In genomic region chr2:118703913-118704730, GRCm38 (mm10) we compare ENCODE assay signal across 7 mouse cellular contexts. TPM values are rescaled to one million over a fixed set of nuclear protein-coding genes. Genes with fewer than 3 reads are reported as not detected.
DNase-seq lines count a peak whose midpoint lies in the region; ATAC-seq and TF ChIP-seq lines count a peak whose summit lies in the region.

Gene Ankrd63, minus strand, starts transcription at chr2:118703963.

- WGBS in forebrain, embryonic 10.5 days: under 1% methylated on average over 50 of the region's 50 CpGs
- WGBS in kidney, postnatal 0 days: 2% methylated on average over 50 of the region's 50 CpGs

- H3K9ac ChIP-seq in MEL (ENCODE audit: control insufficient read depth, low read depth, low read length, poor library complexity, severe bottlenecking): peak within 1 kb of the TSS; percentile 52
- H3K9ac ChIP-seq in kidney, postnatal 0 days (ENCODE audit: low read depth, low read length): no peak within 1 kb of the TSS; the same call in 1 of the 2 replicates

- DNase-seq in left cerebral cortex, adult 2 months (ENCODE audit: extremely low spot score in 1 of 2, low spot score in 2 of 2): peak; percentile 50 to 76
- DNase-seq in left cerebral cortex, adult 9 months (ENCODE audit: low spot score in 2 of 2): no peak
- DNase-seq in MEL (ENCODE audit: low read depth, low spot score): peak; percentile 51
- DNase-seq in forebrain, embryonic 10.5 days (ENCODE audit: extremely low spot score, low spot score): no peak
- no peak for DNase-seq in kidney, postnatal 0 days (ENCODE audit: low spot score)

- TF ChIP-seq EP300 in MEL (IDR thresholded peaks at IDR 0.05; ENCODE audit: low read depth in 1 of 2, low read length in 2 of 2): no peak

- no peak; the same call in 1 of the 2 replicates for TF ChIP-seq CTCF in left cerebral cortex, adult 2 months (IDR thresholded peaks at IDR 0.05)
- no peak for TF ChIP-seq CTCF in MEL (IDR thresholded peaks at IDR 0.05 in 2 of 3, conservative IDR thresholded peaks at IDR 0.05 in 1 of 3; ENCODE audit: control insufficient read depth in 1 of 3, insufficient read depth in 1 of 3, low read depth in 2 of 3, low read length in 3 of 3, poor library complexity in 1 of 3, severe bottlenecking in 1 of 3)
- TF ChIP-seq CTCF in kidney, postnatal 0 days (IDR thresholded peaks at IDR 0.05; ENCODE audit: low read depth): no peak

- H3K27ac ChIP-seq in left cerebral cortex, adult 2 months: peak within 1 kb of the TSS; percentile 82
- H3K27ac ChIP-seq in MEL (ENCODE audit: control insufficient read depth, low read depth, low read length): no peak within 1 kb of the TSS
- no peak within 1 kb of the TSS for H3K27ac ChIP-seq in forebrain, embryonic 10.5 days
- no peak within 1 kb of the TSS for H3K27ac ChIP-seq in kidney, postnatal 0 days

- intact Hi-C loops in left cerebral cortex, adult 2 months (cut with DNase I): no loop called here

- no peaks in the 10 kb centered on the region; the same call in 1 of the 2 replicates for H3K79me2 ChIP-seq in MEL (ENCODE audit: control insufficient read depth, insufficient read depth, low read length, poor library complexity)
- H3K79me2 ChIP-seq in myocyte (ENCODE audit: control insufficient read depth, insufficient read depth): no peaks in the 10 kb centered on the region

- peaks cover 0 to 14% of the 10 kb centered on the region in 2 experiments; a peak in 2 of 4 replicates for H3K4me1 ChIP-seq in MEL (ENCODE audit: control insufficient read depth in 1 of 2, insufficient read depth in 2 of 2, low read length in 2 of 2)
- H3K4me1 ChIP-seq in forebrain, embryonic 10.5 days: peaks cover 65% of the 10 kb centered on the region
- H3K4me1 ChIP-seq in kidney, postnatal 0 days (replicated peaks; ENCODE audit: insufficient read depth, low read length): peaks cover 17% of the 10 kb centered on the region

- peaks cover 0 to 7% of the 10 kb centered on the region in 2 experiments; a peak in 1 of 4 replicates for H3K27me3 ChIP-seq in MEL (ENCODE audit: control insufficient read depth in 1 of 2, insufficient read depth in 2 of 2, low read length in 2 of 2)
- peaks cover 100% of the 10 kb centered on the region for H3K27me3 ChIP-seq in forebrain, embryonic 10.5 days (ENCODE audit: poor library complexity, severe bottlenecking)
- peaks cover 64% of the 10 kb centered on the region for H3K27me3 ChIP-seq in kidney, postnatal 0 days (ENCODE audit: insufficient read depth, low read length)
- peaks cover 47% of the 10 kb centered on the region for H3K27me3 ChIP-seq in myocyte (ENCODE audit: control insufficient read depth, insufficient read depth, insufficient read length)

- TF ChIP-seq POLR2A in MEL (IDR thresholded peaks at IDR 0.05; ENCODE audit: control insufficient read depth in 1 of 2, insufficient read depth in 1 of 2, low read depth in 1 of 2, low read length in 2 of 2, poor library complexity in 1 of 2): no peak
- no peak for TF ChIP-seq POLR2A in myocyte (IDR thresholded peaks at IDR 0.05; ENCODE audit: insufficient read length, low read depth)

- peak within 1 kb of the TSS; percentile 63 for H3K4me2 ChIP-seq in kidney, postnatal 0 days (ENCODE audit: low read length)
- peak within 1 kb of the TSS; percentile 74 for H3K4me2 ChIP-seq in myocyte (ENCODE audit: low read depth)

- no peak for TF ChIP-seq RAD21 in MEL (IDR thresholded peaks at IDR 0.05; ENCODE audit: low read depth, low read length)

- no peaks in the 10 kb centered on the region for H3K9me3 ChIP-seq in MEL (replicated peaks; ENCODE audit: insufficient read depth, low read length)
- H3K9me3 ChIP-seq in forebrain, embryonic 10.5 days: no peaks in the 10 kb centered on the region
- no peaks in the 10 kb centered on the region for H3K9me3 ChIP-seq in kidney, postnatal 0 days (replicated peaks; ENCODE audit: low read length)

- H3K36me3 ChIP-seq in MEL (ENCODE audit: control insufficient read depth in 1 of 2, insufficient read depth in 2 of 2, low read length in 2 of 2) (peaks cover 0 to 2% of the 10 kb centered on the region in 2 experiments; a peak in 2 of 4 replicates), myocyte (ENCODE audit: control insufficient read depth, insufficient read depth) (no peaks in the 10 kb centered on the region)
- H3K36me3 ChIP-seq in forebrain, embryonic 10.5 days (replicated peaks): no peaks in the 10 kb centered on the region
- no peaks in the 10 kb centered on the region for H3K36me3 ChIP-seq in kidney, postnatal 0 days (ENCODE audit: insufficient read depth, low read length)

- ATAC-seq in kidney, postnatal 0 days (replicated peaks; ENCODE audit: low FRiP score, low read depth): no peak
- ATAC-seq in megakaryocyte progenitor cell, adult 5-6 weeks (replicated peaks; ENCODE audit: poor library complexity): no peak

- H3ac ChIP-seq in myocyte (ENCODE audit: control insufficient read depth, insufficient read length): no peak within 1 kb of the TSS

- H3K4me3 ChIP-seq in left cerebral cortex, adult 2 months: peak within 1 kb of the TSS; percentile 49
- H3K4me3 ChIP-seq in MEL (ENCODE audit: control insufficient read depth in 1 of 2, insufficient read depth in 1 of 2, low read depth in 2 of 2, low read length in 2 of 2) (peak within 1 kb of the TSS; percentile 56 to 59), myocyte (no peak within 1 kb of the TSS)
- H3K4me3 ChIP-seq in forebrain, embryonic 10.5 days: peak within 1 kb of the TSS; percentile 53
- peak within 1 kb of the TSS; percentile 45 for H3K4me3 ChIP-seq in kidney, postnatal 0 days (replicated peaks; ENCODE audit: low read depth, low read length)

TF ChIP-seq in MEL, 35 proteins besides CTCF, POLR2A, EP300 and RAD21:
- peak; percentile 23; the same call in 1 of the 2 replicates for TF ChIP-seq MXI1 (IDR thresholded peaks at IDR 0.05; ENCODE audit: low read depth, low read length)
- no peak for TF ChIP-seq SMC3 (IDR thresholded peaks at IDR 0.05; ENCODE audit: low read depth, low read length)
- no peak for TF ChIP-seq MYB (IDR thresholded peaks at IDR 0.05; ENCODE audit: low read depth, low read length)
- no peak for TF ChIP-seq KAT2A (conservative IDR thresholded peaks at IDR 0.05; ENCODE audit: low read depth, low read length)
- TF ChIP-seq USF1 (IDR thresholded peaks at IDR 0.05; ENCODE audit: low read depth, low read length): peak; percentile 58
- no peak for TF ChIP-seq TBP (IDR thresholded peaks at IDR 0.05; ENCODE audit: low read depth, low read length)
- no peak for TF ChIP-seq GATA1 (IDR thresholded peaks at IDR 0.05; ENCODE audit: low read depth, low read length)

TF ChIP-seq in myocyte, 11 proteins besides CTCF, POLR2A, EP300 and RAD21:
- no peak for TF ChIP-seq USF1 (IDR thresholded peaks at IDR 0.05; ENCODE audit: low read depth)
- no peak for TF ChIP-seq POLR2AphosphoS2 (IDR thresholded peaks at IDR 0.05; ENCODE audit: insufficient read length, low read depth)
- no peak for TF ChIP-seq MAX (IDR thresholded peaks at IDR 0.05; ENCODE audit: low read depth)
- no peak for TF ChIP-seq TCF3 (IDR thresholded peaks at IDR 0.05; ENCODE audit: insufficient read length, low read depth)
- no peak for TF ChIP-seq E2F4 (IDR thresholded peaks at IDR 0.05; ENCODE audit: insufficient read depth)
- no peak for TF ChIP-seq CEBPB (IDR thresholded peaks at IDR 0.05; ENCODE audit: insufficient read depth, poor library complexity, severe bottlenecking)
- no peak for TF ChIP-seq TCF12 (IDR thresholded peaks at IDR 0.05; ENCODE audit: insufficient read depth, poor library complexity, severe bottlenecking)
- no peak for TF ChIP-seq REST (IDR thresholded peaks at IDR 0.05; ENCODE audit: insufficient read depth, insufficient read length)
- TF ChIP-seq MYOD1 (IDR thresholded peaks at IDR 0.05; ENCODE audit: control insufficient read depth in 1 of 3, insufficient read length in 2 of 3, low read depth in 2 of 3): no peak
- TF ChIP-seq SRF (IDR thresholded peaks at IDR 0.05; ENCODE audit: control insufficient read depth, insufficient read length, low read depth): no peak
- no peak for TF ChIP-seq MYOG (IDR thresholded peaks at IDR 0.05; ENCODE audit: control insufficient read depth in 1 of 3, insufficient read depth in 1 of 3, insufficient read length in 2 of 3, low read depth in 2 of 3)

RNA-seq across cellular contexts. Expression of gene Ankrd63, which starts in this region (rescaled TPM):
- 10 to 100 TPM; 22.3 to 28.5 TPM for total RNA-seq in left cerebral cortex, adult 2 months (2021)
- total RNA-seq in MEL (2012; rRNA removed): 0.08 and 0.10 TPM in 2 replicates
- under 1 TPM in 1 of 2 experiments, not detected in 1; 0.53 TPM for polyA plus RNA-seq in MEL (2012; ENCODE audit: insufficient read depth in 1 of 2, insufficient read length in 2 of 2, low read depth in 1 of 2, low replicate concordance in 2 of 2, missing spikeins in 1 of 2)
- not detected in 2 replicates for polyA plus RNA-seq in forebrain, embryonic 10.5 days (2016; fragmentation: Nextera tagmentation; extraction: Ambion mirVana)
- 0.37 and 0.45 TPM in 2 replicates for polyA plus RNA-seq in kidney, postnatal 0 days (2015; fragmentation: Nextera tagmentation; extraction: Ambion mirVana)
- polyA plus RNA-seq in myocyte (2012; fragmentation: generic; extraction: Trizol): 0.01 TPM
- total RNA-seq in megakaryocyte progenitor cell, adult 5-6 weeks (2015): 0.61 and 0.89 TPM in 2 replicates
- total RNA-seq in megakaryocyte progenitor cell, adult 5-6 weeks (2017): 0.33 and 0.84 TPM in 2 replicates

Comparison
In these comparisons a context has a peak if more than half of its experiments do, and no peak if none do; other contexts are left out.
1. RNA of gene Ankrd63 (total RNA-seq): 22.3 to 28.5 TPM in left cerebral cortex, adult 2 months; 0.33 to 0.89 TPM in megakaryocyte progenitor cell, adult 5-6 weeks and 0.08 to 0.10 TPM in MEL; every median in the first group is over 10 times any median in the second.
2. DNase-seq: peak in left cerebral cortex, adult 2 months (2 of 2); none in left cerebral cortex, adult 9 months (0 of 2), forebrain, embryonic 10.5 days (single experiment) and kidney, postnatal 0 days (single experiment).
3. Peak in DNase-seq, H3K4me3 ChIP-seq and H3K9ac ChIP-seq in MEL; RNA of the gene not detected or under 1 TPM.